Mouse (Mus musculus): Measurements from ENCODE around the gene Lamb1. TPM values are rescaled to one million over a fixed set of nuclear protein-coding genes. Genes with fewer than 3 reads are reported as not detected.
A peak's percentile ranks its signal among the peaks of the same experiment; 100 is the strongest.

The Lamb1 gene
- polyA plus RNA-seq, 1 experiment from 2014 or later = 118 TPM

DNA sequence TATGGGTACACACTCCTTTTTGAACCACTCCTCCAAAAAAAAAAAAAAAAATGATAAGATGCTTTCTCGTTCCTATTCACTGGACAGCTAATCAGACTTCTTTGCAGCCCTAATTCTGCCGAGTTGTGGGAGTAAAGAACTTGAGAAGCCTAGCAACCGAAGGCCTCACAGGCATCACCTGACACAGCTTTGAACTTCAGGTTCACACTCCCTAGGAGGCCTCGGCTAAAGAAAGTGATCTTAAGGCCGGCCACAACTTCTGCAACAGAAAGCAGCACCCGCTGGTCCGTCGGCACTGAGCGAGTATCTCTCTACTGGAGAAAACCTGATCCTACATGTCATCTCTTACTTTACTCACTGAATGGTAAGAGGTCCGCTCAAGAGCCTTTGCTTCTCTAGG is 16.4 kb upstream of the Lamb1 start:
- H3K27me3 ChIP-seq (ENCODE audit: insufficient read depth, low read length) = no peaks in the 10 kb centered on the region
- DNase-seq = no peak
- no peak for TF ChIP-seq CTCF (IDR thresholded peaks at IDR 0.05; ENCODE audit: low read depth)
- WGBS = 28% methylated on average over 10 of the region's 10 CpGs
- no peak overlapping the region for H3K9ac ChIP-seq
- peaks cover 7% of the 10 kb centered on the region; the same call in 1 of the 2 replicates for H3K4me1 ChIP-seq (ENCODE audit: insufficient read depth)
- H3K36me3 ChIP-seq (ENCODE audit: insufficient read depth) = no peaks in the 10 kb centered on the region
- ATAC-seq (ENCODE audit: insufficient read depth) = 0 out of 2 replicates have a peak, but pooled peaks have one; percentile 42
- 0 out of 2 replicates have a peak overlapping the region, but pooled peaks have one; percentile 24 for H3K27ac ChIP-seq (ENCODE audit: low read depth)
- no peak overlapping the region for H3K4me2 ChIP-seq
- no peaks in the 10 kb centered on the region for H3K9me3 ChIP-seq (ENCODE audit: low read depth, low read length)
- H3K4me3 ChIP-seq (ENCODE audit: low read depth, low read length) = no peak overlapping the region

DNA sequence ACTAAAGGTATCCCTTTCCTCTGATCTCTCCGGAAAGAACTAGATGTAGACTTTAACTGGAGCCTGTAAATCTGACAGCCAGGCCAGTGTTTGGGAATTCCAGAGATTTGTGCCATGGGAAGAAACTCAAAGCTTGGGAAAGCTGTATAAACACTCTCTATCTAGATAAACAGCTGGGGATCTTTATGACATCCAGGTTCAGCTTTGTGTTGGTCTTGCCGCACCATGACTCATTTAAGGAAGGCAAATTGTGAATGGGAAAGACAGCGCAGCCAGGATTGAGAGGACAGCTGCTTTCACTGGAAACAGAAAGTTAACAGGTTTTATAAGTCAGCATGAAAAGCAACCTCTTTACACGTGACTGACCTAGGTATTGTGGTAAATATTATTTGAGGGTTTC is 12.8 kb upstream of the Lamb1 start:
- Histone ChIP-seq H3K36me3 (ENCODE audit: insufficient read depth) (no peaks in the 10 kb centered on the region), H3K27ac (ENCODE audit: low read depth) (peak overlapping the region; percentile 21; the same call in 1 of the 2 replicates), H3K27me3 (ENCODE audit: insufficient read depth, low read length) (no peaks in the 10 kb centered on the region), H3K4me1 (ENCODE audit: insufficient read depth) (peaks cover 14% of the 10 kb centered on the region), H3K4me3 (ENCODE audit: low read depth, low read length) (no peak overlapping the region), H3K9ac (no peak overlapping the region), H3K9me3 (ENCODE audit: low read depth, low read length) (no peaks in the 10 kb centered on the region), H3K4me2 (no peak overlapping the region)
- ATAC-seq (ENCODE audit: insufficient read depth) = no peak
- 29% methylated on average over 4 of the region's 4 CpGs for WGBS
- no peak for DNase-seq
- no peak for TF ChIP-seq CTCF (IDR thresholded peaks at IDR 0.05; ENCODE audit: low read depth)

DNA sequence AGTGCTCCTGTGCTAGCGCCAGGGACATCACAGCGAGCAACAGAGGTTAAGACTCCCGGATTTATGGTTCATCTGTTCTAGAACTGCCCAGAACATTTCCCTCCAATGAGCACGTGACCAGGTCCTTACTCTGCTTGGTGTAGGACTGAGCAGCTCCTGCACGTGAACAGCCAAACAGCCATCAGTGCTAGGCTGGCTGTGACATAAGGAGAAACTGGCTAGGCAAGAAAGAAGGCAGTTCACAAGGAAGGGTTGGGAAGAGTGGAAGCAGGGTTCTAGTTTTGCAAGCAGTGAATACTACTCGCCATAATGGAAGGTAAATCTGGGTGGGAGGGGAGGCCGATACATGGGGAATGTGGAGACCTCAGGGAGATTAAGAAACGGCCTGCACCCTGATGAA is 10.1 kb upstream of the Lamb1 start:
- Histone ChIP-seq H3K4me2 (no peak overlapping the region), H3K36me3 (ENCODE audit: insufficient read depth) (no peaks in the 10 kb centered on the region), H3K27me3 (ENCODE audit: insufficient read depth, low read length) (no peaks in the 10 kb centered on the region), H3K9me3 (ENCODE audit: low read depth, low read length) (no peaks in the 10 kb centered on the region), H3K27ac (ENCODE audit: low read depth) (no peak overlapping the region), H3K4me1 (ENCODE audit: insufficient read depth) (peaks cover 7% of the 10 kb centered on the region; the same call in 1 of the 2 replicates), H3K9ac (no peak overlapping the region), H3K4me3 (ENCODE audit: low read depth, low read length) (no peak overlapping the region)
- no peak for ATAC-seq (ENCODE audit: insufficient read depth)
- no peak for DNase-seq
- WGBS = 67% methylated on average over 8 of the region's 8 CpGs
- TF ChIP-seq CTCF (IDR thresholded peaks at IDR 0.05; ENCODE audit: low read depth) = no peak

DNA sequence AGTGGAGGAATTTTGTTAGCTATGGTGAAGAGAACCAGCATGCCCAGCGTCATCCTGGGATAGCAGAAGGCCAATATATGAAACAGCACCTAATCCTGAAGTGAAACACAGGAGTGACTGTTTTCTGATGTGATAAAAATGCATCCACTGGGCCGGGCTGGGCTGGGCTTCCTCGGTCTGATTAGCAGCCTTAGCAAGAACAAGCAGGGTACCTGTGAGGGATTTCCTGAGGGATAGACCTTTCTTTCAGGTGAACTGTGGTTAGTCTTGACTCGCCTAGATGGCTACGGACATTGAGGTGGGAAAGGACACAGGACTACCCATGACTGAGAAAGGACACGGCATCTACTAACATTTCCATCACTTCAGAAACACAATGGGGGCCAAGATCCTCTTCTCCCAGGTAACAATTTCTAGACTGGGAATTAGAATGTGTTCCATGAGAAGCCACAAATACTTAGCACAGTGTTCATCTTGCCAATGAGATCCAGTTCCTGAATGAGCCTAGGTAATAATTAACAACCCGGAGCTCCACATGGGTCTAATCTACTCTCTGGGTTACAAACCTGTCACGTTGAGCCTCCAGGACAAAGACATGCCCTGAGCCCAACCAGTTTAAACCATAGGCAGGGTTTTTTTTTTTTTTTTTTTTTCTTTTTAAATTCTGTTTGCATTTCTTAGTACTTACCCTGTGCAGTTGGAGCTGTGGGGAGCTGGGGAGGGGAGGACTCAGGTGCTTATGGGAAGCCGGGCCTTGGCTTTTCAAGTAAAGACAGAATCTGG is 8.7 kb upstream of the Lamb1 start:
- Histone ChIP-seq H3K27me3 (ENCODE audit: insufficient read depth, low read length) (no peaks in the 10 kb centered on the region), H3K4me3 (ENCODE audit: low read depth, low read length) (no peak overlapping the region), H3K36me3 (ENCODE audit: insufficient read depth) (no peaks in the 10 kb centered on the region), H3K4me1 (ENCODE audit: insufficient read depth) (peaks cover 7% of the 10 kb centered on the region; the same call in 1 of the 2 replicates), H3K9me3 (ENCODE audit: low read depth, low read length) (no peaks in the 10 kb centered on the region), H3K4me2 (no peak overlapping the region), H3K9ac (no peak overlapping the region), H3K27ac (ENCODE audit: low read depth) (peak overlapping the region; percentile 86)
- TF ChIP-seq CTCF (IDR thresholded peaks at IDR 0.05; ENCODE audit: low read depth) = no peak
- WGBS = 51% methylated on average over 9 of the region's 9 CpGs
- ATAC-seq (ENCODE audit: insufficient read depth) (peak; percentile 87), DNase-seq (peak; percentile 73)

DNA sequence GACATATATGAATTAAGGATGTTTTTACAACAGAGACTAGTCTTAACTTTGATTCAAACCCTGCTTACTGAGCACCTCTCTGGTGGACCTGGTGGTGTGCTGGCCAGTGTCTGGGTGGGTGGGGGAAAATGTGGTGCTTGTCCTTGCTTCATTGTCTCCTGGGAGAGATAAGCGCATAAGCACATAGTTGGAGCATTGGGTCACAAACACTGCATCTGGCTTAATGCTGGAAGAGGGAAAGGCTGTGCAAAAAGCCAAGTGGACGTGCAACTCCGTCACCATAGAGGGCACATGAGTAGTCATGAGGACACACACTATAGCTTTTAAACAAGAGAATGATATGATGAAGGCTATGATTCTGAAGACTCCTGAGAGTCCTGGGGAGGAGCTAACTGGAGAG is 3.2 kb upstream of the Lamb1 start:
- H3K4me1 ChIP-seq (ENCODE audit: insufficient read depth) = 0 out of 2 replicates have a peak, but pooled peaks cover 3% of the 10 kb centered on the region
- ATAC-seq (ENCODE audit: insufficient read depth) (no peak), DNase-seq (no peak)
- H3K4me3 ChIP-seq (ENCODE audit: low read depth, low read length) = no peak overlapping the region
- no peaks in the 10 kb centered on the region for H3K27me3 ChIP-seq (ENCODE audit: insufficient read depth, low read length)
- no peak for TF ChIP-seq CTCF (IDR thresholded peaks at IDR 0.05; ENCODE audit: low read depth)
- H3K36me3 ChIP-seq (ENCODE audit: insufficient read depth) = peaks cover 4% of the 10 kb centered on the region; the same call in 1 of the 2 replicates
- H3K27ac ChIP-seq (ENCODE audit: low read depth) = no peak overlapping the region
- WGBS = 70% methylated on average over 3 of the region's 3 CpGs
- H3K4me2 ChIP-seq = no peak overlapping the region
- no peaks in the 10 kb centered on the region for H3K9me3 ChIP-seq (ENCODE audit: low read depth, low read length)
- no peak overlapping the region for H3K9ac ChIP-seq

DNA sequence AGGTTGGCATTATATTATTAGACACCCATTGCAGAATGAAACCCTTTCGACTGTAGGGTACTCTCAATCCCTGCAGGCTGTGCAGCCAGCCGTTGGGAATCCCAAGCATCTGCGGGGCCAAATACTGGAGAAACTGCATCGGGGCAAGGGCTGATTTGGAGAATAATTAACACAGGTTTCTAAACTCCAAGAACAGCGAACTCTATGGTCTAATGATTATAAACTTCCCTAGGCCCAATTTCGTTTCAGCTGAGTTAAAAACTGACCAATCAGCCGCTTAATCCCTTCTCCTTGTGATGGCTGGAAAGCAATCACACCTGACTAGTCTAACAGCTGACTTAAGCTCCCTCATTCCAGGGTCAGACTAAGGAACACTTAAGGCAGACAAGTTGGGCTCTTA is 1.1 kb upstream of the Lamb1 start:
- Histone ChIP-seq H3K36me3 (ENCODE audit: insufficient read depth) (peaks cover 23% of the 10 kb centered on the region), H3K4me1 (ENCODE audit: insufficient read depth) (0 out of 2 replicates have a peak, but pooled peaks cover 10% of the 10 kb centered on the region), H3K4me3 (ENCODE audit: low read depth, low read length) (peak overlapping the region; percentile 78), H3K27ac (ENCODE audit: low read depth) (peak overlapping the region; percentile 5; the same call in 1 of the 2 replicates), H3K9ac (no peak overlapping the region), H3K9me3 (ENCODE audit: low read depth, low read length) (no peaks in the 10 kb centered on the region), H3K4me2 (peak overlapping the region; percentile 85), H3K27me3 (ENCODE audit: insufficient read depth, low read length) (no peaks in the 10 kb centered on the region)
- ATAC-seq (ENCODE audit: insufficient read depth) (no peak), DNase-seq (no peak)
- 44% methylated on average over 7 of the region's 7 CpGs for WGBS
- no peak for TF ChIP-seq CTCF (IDR thresholded peaks at IDR 0.05; ENCODE audit: low read depth)

DNA sequence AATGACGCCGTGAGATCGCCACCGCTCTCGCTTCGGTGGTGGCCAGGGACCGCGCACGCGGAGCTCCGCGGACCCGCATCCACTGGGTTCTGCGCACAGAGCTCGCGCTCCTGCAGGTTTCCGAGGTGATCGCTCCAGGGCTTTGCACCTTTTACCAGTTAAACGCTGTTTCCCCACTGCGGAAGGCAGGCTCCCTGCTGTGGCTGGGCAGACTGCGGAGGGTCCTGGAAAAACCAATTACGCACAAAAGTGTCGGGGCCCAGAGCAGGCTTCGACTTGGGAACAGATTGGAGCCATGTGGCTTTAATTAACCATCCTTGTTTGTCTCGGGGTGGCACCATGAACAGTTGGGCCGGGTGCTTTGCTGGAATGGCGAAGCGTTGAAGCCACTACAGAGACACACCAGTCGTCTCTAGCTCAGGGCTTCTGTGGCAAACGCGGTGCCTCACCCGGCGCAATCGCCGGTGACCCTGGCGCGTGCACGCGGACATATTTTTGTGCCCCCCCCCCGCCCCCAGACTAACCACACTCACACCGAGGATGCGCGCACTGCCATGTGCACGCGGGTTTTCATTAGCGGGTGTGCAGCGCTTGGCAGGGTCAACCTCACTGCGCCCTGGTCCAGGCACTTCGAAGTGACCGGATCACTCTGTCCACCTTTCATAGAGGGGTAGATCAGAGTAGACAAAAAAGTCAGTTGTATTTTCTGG is 843 bp downstream of the Lamb1 start:
- no peak for TF ChIP-seq CTCF (IDR thresholded peaks at IDR 0.05; ENCODE audit: low read depth)

More for the DNA sequence above, 843 bp downstream of the Lamb1 start:
- Histone ChIP-seq H3K9me3 (ENCODE audit: low read depth, low read length) (no peaks in the 10 kb centered on the region), H3K4me3 (ENCODE audit: low read depth, low read length) (peak overlapping the region; percentile 78), H3K27me3 (ENCODE audit: insufficient read depth, low read length) (no peaks in the 10 kb centered on the region), H3K36me3 (ENCODE audit: insufficient read depth) (peaks cover 42% of the 10 kb centered on the region), H3K27ac (ENCODE audit: low read depth) (peak overlapping the region; percentile 84), H3K4me2 (peak overlapping the region; percentile 85), H3K9ac (peak overlapping the region; percentile 89), H3K4me1 (ENCODE audit: insufficient read depth) (peaks cover 21% of the 10 kb centered on the region)
- ATAC-seq (ENCODE audit: insufficient read depth) (peak; percentile 32; the same call in 1 of the 2 replicates), DNase-seq (peak; percentile 61)
- under 1% methylated on average over 50 of the region's 50 CpGs for WGBS

Measured in lung, embryonic 14.5 days (tissue).